7 mouse cellular contexts compared by ENCODE assay signal in genomic region chr15:61395296-61395826, GRCm38 (mm10).
DNase-seq lines count a peak whose midpoint lies in the region; ATAC-seq lines count a peak whose summit lies in the region.

No protein-coding gene starts in this region.

- peak; percentile 37 for DNase-seq in adrenal gland, postnatal 10 days
- DNase-seq in embryo, embryonic 10 days (ENCODE audit: low spot score) = peak; percentile 51
- peak; percentile 56 for DNase-seq in kidney, postnatal 10 days
- DNase-seq in midbrain, embryonic 10.5 days (ENCODE audit: low spot score) = peak; percentile 19
- no peak for DNase-seq in ovary, postnatal 14 days (ENCODE audit: low spot score)

- H3K27ac ChIP-seq in heart, embryonic 15.5 days = peak overlapping the region; percentile 63
- H3K27ac ChIP-seq in midbrain, embryonic 10.5 days (replicated peaks) = no peak overlapping the region; the same call in 1 of the 2 replicates

- H3K4me2 ChIP-seq in heart, embryonic 15.5 days = no peak overlapping the region

- H3K9ac ChIP-seq in heart, embryonic 15.5 days = no peak overlapping the region

- no peak overlapping the region for H3K4me3 ChIP-seq in heart, embryonic 15.5 days
- no peak overlapping the region for H3K4me3 ChIP-seq in midbrain, embryonic 10.5 days

- 0 out of 2 replicates have a peak, but pooled peaks have one; percentile 39 for ATAC-seq in heart, embryonic 15.5 days (replicated peaks; ENCODE audit: insufficient number of reproducible peaks, insufficient read depth, low FRiP score, low read depth)
- ATAC-seq in CD4-positive, CD25-positive, alpha-beta regulatory T cell, adult 4 months = no peak

- H3K4me1 ChIP-seq in heart, embryonic 15.5 days (replicated peaks) = peaks cover 10% of the 10 kb centered on the region
- peaks cover 13% of the 10 kb centered on the region for H3K4me1 ChIP-seq in midbrain, embryonic 10.5 days

- H3K36me3 ChIP-seq in heart, embryonic 15.5 days = no peaks in the 10 kb centered on the region
- H3K36me3 ChIP-seq in midbrain, embryonic 10.5 days = no peaks in the 10 kb centered on the region

- no peaks in the 10 kb centered on the region for H3K27me3 ChIP-seq in heart, embryonic 15.5 days
- no peaks in the 10 kb centered on the region for H3K27me3 ChIP-seq in midbrain, embryonic 10.5 days (ENCODE audit: low read depth, poor library complexity, severe bottlenecking)

- WGBS in heart, embryonic 15.5 days = 7% methylated on average over 8 of the region's 8 CpGs
- 31% methylated on average over 8 of the region's 8 CpGs for whole genome bisulfite sequencing in midbrain, embryonic 10.5 days

- no peaks in the 10 kb centered on the region for H3K9me3 ChIP-seq in heart, embryonic 15.5 days (replicated peaks)
- H3K9me3 ChIP-seq in midbrain, embryonic 10.5 days (replicated peaks) = no peaks in the 10 kb centered on the region
